Mouse (Mus musculus) stomach, embryonic 16.5 days (tissue): ENCODE data around the gene Dll3. TPM values are rescaled to one million over a fixed set of nuclear protein-coding genes. Genes with fewer than 3 reads are reported as not detected.
"Not testable (repeated sequence)": the region's sequence is repeated elsewhere in the genome, so short reads cannot be mapped to it uniquely, and the experiment has no call there.

Experiments
- ATAC-seq: fragments of 200-750 bp; cut with Nextera tagmentation; 2 replicates; pipeline ENCODE4 v1.8.0; 2017; ENCODE audit warnings: moderate number of reproducible peaks, moderate TSS enrichment; ENCODE audit not compliant: insufficient read depth, low FRiP score
- H3K27ac ChIP-seq: fragments of 300-500 bp; sonication (generic); 2 replicates; pipeline ENCODE4 v1.5.1; 2014; ENCODE audit warnings: low read length
- H3K27me3 ChIP-seq: fragments of 300-500 bp; sonication (generic); 2 replicates; pipeline ENCODE4 v1.6.1; 2014; ENCODE audit warnings: low read length, control low read depth, mixed read lengths; ENCODE audit not compliant: control insufficient read depth, insufficient read depth
- H3K36me3 ChIP-seq: fragments of 300-500 bp; sonication (generic); 2 replicates; pipeline ENCODE4 v1.6.1; 2014; ENCODE audit warnings: low read length; ENCODE audit not compliant: control insufficient read depth, insufficient read depth
- H3K4me1 ChIP-seq: fragments of 300-500 bp; sonication (generic); 2 replicates; pipeline ENCODE4 v1.6.1; 2014; ENCODE audit warnings: low read length, control low read depth, mixed read lengths; ENCODE audit not compliant: control insufficient read depth, insufficient read depth
- H3K4me2 ChIP-seq: fragments of 300-500 bp; sonication (generic); 2 replicates; pipeline ENCODE4 v1.6.1; 2014; ENCODE audit warnings: low read depth, low read length, mixed read lengths
- H3K4me3 ChIP-seq: fragments of 300-500 bp; sonication (generic); replicated peaks from 2 replicates; pipeline ENCODE4 v1.5.1; 2014; ENCODE audit warnings: mild to moderate bottlenecking, low read length
- H3K9ac ChIP-seq: fragments of 300-500 bp; sonication (generic); 2 replicates; pipeline ENCODE4 v1.6.1; 2014; ENCODE audit warnings: low read length
- H3K9me3 ChIP-seq: fragments of 300-500 bp; sonication (generic); replicated peaks from 2 replicates; pipeline ENCODE4 v1.6.1; 2016; ENCODE audit warnings: low read length, control low read depth; ENCODE audit not compliant: control insufficient read depth
- WGBS: fragments of 180-500 bp; shearing (Covaris S2); extraction: QIAGEN DNeasy Blood & Tissue Kit; methylation state at CpG from one replicate; pipeline ENCODE4 v1.1.7; 2014; 5-methylcytosine and 5-hydroxymethylcytosine counted together
- polyA plus RNA-seq: library from polyadenylated mRNA; unstranded; fragments of >200 nt; fragmentation: Nextera tagmentation; extraction: Ambion mirVana; gene quantifications from 2 replicates; pipeline ENCODE4 v1.2.1, GENCODE M21; 2015

The Dll3 gene
- polyA plus RNA-seq, 1 experiment from 2014 or later, result 1.3 TPM

DNA sequence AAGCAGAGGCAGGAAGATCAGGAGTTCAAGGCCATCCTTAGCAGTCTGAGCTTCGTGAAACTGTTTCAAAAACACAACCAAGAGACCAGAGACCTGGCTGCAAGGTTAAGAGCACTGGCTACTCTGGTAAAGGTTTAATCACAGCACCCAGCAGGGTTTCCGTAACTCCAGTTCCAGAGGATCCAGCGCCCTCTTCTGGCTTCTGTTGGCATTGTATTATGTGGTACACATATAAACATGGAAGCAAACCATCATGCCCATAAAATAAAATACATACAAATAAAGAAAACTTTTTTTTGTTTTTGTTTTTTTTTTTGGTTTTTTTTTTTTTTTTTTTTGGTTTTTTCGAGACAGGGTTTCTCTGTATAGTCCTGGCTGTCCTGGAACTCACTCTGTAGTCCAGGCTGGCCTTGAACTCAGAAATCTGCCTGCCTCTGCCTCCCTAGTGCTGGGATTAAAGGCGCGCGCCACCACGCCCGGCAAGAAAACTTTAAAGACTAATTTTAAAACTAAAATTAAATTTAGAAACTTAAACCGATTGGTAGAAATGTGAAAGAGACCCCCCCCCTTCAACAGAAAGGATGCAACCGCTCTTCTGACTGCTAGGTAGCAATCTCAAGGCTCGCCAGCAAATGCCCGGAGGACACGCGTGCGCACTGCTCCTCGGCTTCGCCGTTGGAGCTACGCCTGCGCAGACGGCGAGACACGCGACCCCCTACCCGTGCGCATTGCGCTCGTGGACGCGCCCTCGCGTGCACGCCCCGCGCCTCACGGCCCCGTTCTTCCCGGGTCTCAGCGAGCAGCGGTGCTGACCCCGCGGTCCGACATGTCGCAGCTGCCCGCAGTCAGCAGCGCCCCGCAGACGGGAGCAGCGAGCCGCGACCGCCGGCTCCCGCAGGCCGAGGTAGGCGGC, 34.7 kb downstream of the Dll3 start, which contains the start of gene Eid2:
Gene Eid2, plus strand, starts transcription at position 753 of the 913 bp plus-strand sequence.
- Histone ChIP-seq H3K4me1 (peaks cover 6% of the 10 kb centered on the region; the same call in 1 of the 2 replicates), H3K27me3 (no peaks in the 10 kb centered on the region), H3K9ac (peak within 1 kb of the TSS; percentile 98), H3K4me2 (peak within 1 kb of the TSS; percentile 83), H3K9me3 (no peaks in the 10 kb centered on the region), H3K36me3 (no peaks in the 10 kb centered on the region), H3K27ac (peak within 1 kb of the TSS; percentile 86), H3K4me3 (peak within 1 kb of the TSS; percentile 81)
- 7% methylated on average over 57 of the region's 57 CpGs for WGBS
- ATAC-seq, result peak; percentile 89

DNA sequence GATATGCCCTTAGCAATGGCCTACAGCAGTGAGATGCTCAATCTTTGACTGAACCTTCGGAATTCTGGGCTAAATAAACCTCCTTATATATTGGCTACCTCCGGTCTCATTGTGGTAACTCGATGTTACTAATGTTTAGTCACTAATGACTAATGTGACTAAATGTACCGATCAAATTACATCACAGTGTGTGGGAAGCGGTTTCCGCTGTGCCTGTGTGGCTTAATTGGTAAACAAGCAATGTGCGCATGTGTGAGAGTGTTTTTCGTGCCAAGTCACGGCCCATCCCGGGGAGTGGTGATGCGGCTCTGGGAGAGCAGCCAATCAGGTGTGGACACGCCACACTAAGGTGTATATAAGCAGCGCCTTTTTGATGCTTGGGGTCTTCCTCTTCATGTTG, 36.6 kb downstream of the Dll3 start:
- peaks cover 6% of the 10 kb centered on the region; the same call in 1 of the 2 replicates for H3K4me1 ChIP-seq
- H3K36me3 ChIP-seq, result no peaks in the 10 kb centered on the region
- H3K9ac ChIP-seq, result no peak overlapping the region
- H3K9me3 ChIP-seq, result no peaks in the 10 kb centered on the region
- ATAC-seq, result no peak
- H3K27me3 ChIP-seq, result no peaks in the 10 kb centered on the region
- no peak overlapping the region for H3K27ac ChIP-seq
- no peak overlapping the region for H3K4me3 ChIP-seq
- no peak overlapping the region for H3K4me2 ChIP-seq
- 84% methylated on average over 13 of the region's 13 CpGs for WGBS

DNA sequence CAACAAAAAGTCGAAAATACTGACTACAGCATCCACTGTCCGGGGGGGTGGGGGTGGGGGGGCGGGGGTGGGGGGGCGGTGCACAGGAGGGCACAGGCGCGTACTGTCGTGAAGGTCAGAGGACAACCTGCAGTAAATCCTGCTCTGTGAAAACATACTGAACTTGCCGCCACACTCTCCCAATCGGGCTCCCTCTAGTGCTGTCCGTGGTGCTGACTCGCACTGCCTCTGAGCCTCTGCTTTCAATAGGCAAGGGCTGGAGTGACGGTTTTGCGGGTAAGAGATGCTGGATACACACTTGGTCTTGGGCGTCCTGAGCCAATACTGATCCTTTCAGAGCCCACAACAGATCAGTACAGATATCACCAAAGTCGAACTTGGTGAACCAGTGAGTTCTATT, 38.3 kb downstream of the Dll3 start:
- Histone ChIP-seq H3K4me1 (peaks cover 5% of the 10 kb centered on the region; the same call in 1 of the 2 replicates), H3K36me3 (no peaks in the 10 kb centered on the region), H3K9ac (no peak overlapping the region), H3K27ac (no peak overlapping the region), H3K4me3 (no peak overlapping the region), H3K4me2 (no peak overlapping the region), H3K27me3 (no peaks in the 10 kb centered on the region), H3K9me3 (no peaks in the 10 kb centered on the region)
- 6% methylated on average over 15 of the region's 15 CpGs for WGBS
- ATAC-seq, result peak; percentile 61; the same call in 1 of the 2 replicates

DNA sequence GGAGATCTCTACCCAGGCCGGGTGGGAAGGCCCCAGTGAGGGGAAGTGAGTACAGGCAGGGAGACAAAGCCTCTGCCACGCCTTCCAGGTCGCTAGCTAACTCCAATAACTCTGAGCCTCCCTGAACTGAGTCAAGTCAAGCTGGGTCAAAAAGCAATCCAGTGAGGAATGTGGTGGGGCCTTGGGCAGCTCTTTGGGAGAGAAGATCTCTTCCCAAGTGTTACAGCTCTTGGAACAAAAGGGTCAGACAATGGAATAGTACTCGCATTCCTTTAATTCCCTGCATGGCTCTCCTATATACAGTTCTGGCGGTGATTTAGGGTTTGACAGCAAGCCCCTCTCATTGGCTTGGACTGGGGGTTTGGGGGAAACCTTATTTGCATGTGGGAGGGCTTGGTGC, 39.2 kb downstream of the Dll3 start:
- Histone ChIP-seq H3K4me1 (no peaks in the 10 kb centered on the region), H3K9me3 (no peaks in the 10 kb centered on the region), H3K4me2 (no peak overlapping the region), H3K4me3 (no peak overlapping the region), H3K36me3 (no peaks in the 10 kb centered on the region), H3K9ac (no peak overlapping the region), H3K27me3 (no peaks in the 10 kb centered on the region), H3K27ac (no peak overlapping the region)
- WGBS, result 53% methylated on average over 5 of the region's 5 CpGs
- ATAC-seq, result no peak

DNA sequence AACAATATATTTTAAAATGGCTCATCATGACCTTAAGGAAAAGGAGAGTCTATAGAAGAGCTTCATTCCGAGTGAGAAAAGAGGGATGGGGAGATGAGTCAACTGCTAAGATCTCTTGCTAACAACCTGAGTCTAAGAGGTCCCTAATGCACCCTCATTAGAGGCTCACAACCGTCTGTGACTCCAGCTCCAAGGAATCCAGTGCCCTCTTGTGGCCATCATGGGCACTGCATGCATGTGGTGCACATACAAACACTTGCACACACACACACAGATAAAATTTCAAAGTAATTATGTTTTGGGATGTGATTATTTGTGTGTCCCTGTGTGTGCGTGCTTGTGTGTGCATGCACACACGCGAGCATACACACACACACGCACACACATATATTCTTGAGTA, 46.6 kb downstream of the Dll3 start:
- no peak for ATAC-seq
- H3K9ac ChIP-seq, result no peak overlapping the region
- no peak overlapping the region for H3K27ac ChIP-seq
- no peaks in the 10 kb centered on the region for H3K27me3 ChIP-seq
- WGBS, result 82% methylated on average over 6 of the region's 6 CpGs
- H3K4me3 ChIP-seq, result no peak overlapping the region
- no peak overlapping the region for H3K4me2 ChIP-seq
- H3K4me1 ChIP-seq, result no peaks in the 10 kb centered on the region
- H3K36me3 ChIP-seq, result no peaks in the 10 kb centered on the region
- H3K9me3 ChIP-seq, result 0 out of 2 replicates have a peak, but pooled peaks cover 3% of the 10 kb centered on the region

DNA sequence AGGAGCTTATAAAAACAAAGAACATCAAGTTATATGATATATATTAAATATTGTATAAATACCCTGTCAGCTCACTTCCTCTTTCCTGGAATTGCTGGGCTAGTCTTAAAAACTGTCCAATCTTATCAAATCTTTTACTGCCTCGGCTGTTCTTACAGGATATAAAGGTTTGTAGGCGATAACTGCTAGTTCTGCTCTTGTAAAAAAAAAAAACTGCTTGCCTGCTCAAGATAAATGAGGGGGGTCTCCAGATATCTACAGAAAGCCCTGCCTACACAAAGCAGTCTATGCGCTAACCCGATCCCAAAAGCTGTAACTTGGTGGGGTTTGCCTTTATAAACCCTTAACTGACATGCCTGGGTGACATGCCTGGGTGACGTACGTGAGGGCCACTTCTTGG, 47.4 kb downstream of the Dll3 start:
- no peak overlapping the region for H3K4me2 ChIP-seq
- H3K4me3 ChIP-seq, result no peak overlapping the region
- no peaks in the 10 kb centered on the region for H3K4me1 ChIP-seq
- no peaks in the 10 kb centered on the region for H3K36me3 ChIP-seq
- 0 out of 2 replicates have a peak, but pooled peaks cover 3% of the 10 kb centered on the region for H3K9me3 ChIP-seq
- H3K9ac ChIP-seq, result no peak overlapping the region
- 78% methylated on average over 6 of the region's 6 CpGs for WGBS
- no peaks in the 10 kb centered on the region for H3K27me3 ChIP-seq
- no peak overlapping the region for H3K27ac ChIP-seq
- ATAC-seq, result no peak

DNA sequence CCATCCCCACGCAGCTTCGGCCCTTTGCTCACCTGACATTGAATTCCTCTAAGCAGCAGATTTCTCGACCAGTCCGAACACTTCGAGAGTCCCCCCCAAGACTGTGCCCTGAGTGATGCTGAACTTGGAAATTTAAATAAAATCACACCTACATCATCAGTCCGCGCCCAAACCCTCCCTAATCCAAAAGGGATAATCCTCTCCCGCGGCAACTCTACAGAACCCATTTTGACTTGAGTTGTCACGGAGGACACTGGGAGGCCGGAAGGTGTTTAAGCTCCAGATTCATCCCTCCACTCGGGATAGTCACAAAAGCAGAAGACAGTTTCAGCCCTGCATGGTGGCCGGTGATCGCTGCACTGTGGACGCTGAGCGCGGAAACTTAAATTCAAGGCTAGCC, 50.1 kb downstream of the Dll3 start:
- H3K27me3 ChIP-seq, result no peaks in the 10 kb centered on the region
- ATAC-seq, result no peak
- no peaks in the 10 kb centered on the region for H3K4me1 ChIP-seq
- H3K36me3 ChIP-seq, result no peaks in the 10 kb centered on the region
- H3K4me2 ChIP-seq, result no peak overlapping the region
- H3K9me3 ChIP-seq, result 0 out of 2 replicates have a peak, but pooled peaks cover 3% of the 10 kb centered on the region
- H3K27ac ChIP-seq, result no peak overlapping the region
- H3K4me3 ChIP-seq, result no peak overlapping the region
- WGBS, result 85% methylated on average over 17 of the region's 17 CpGs
- no peak overlapping the region for H3K9ac ChIP-seq

DNA sequence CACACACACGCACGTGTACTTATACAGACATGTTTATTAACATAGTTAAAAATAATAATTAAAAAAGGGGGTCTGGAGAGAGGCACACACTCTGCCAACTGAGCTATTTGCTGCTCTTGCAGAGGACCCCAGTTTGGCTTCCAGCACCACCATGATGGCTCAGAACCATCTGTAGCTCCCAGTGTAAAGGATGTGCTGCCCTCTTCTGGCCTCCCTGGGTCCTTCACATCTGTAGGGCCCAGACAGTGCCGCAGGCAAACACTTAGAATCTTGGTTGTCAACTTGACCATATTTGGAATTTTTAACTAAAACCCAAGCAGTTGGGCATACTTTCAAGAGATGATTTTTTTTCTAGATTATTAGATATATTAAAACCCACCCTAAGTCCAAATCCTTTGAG, 53.1 kb downstream of the Dll3 start:
- H3K4me3 ChIP-seq, result no peak overlapping the region
- no peaks in the 10 kb centered on the region for H3K36me3 ChIP-seq
- 89% methylated on average over 3 of the region's 3 CpGs for WGBS
- ATAC-seq, result no peak
- H3K9me3 ChIP-seq, result no peaks in the 10 kb centered on the region
- no peaks in the 10 kb centered on the region for H3K27me3 ChIP-seq
- H3K4me2 ChIP-seq, result no peak overlapping the region
- no peak overlapping the region for H3K27ac ChIP-seq
- H3K4me1 ChIP-seq, result no peaks in the 10 kb centered on the region
- H3K9ac ChIP-seq, result no peak overlapping the region

DNA sequence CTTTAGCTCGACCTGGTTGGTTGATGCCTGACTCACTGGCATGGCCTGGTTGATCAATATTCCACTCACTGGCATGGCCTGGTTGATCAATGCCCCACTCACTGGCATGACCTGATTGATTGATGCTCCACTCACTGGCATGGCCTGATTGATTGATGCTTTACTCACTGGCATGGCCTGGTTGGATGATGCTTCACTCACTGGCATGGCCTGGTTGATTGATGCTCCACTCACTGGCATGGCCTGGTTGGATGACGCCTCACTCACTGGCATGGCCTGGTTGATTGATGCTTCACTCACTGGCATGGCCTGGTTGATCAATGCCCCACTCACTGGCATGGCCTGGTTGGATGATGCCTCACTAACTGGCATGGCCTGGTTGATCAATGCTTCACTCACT, 58.1 kb downstream of the Dll3 start:
- not testable (repeated sequence) for ATAC-seq, H3K4me3 ChIP-seq, H3K27me3 ChIP-seq, H3K27ac ChIP-seq, H3K36me3 ChIP-seq, H3K9ac ChIP-seq, H3K9me3 ChIP-seq, H3K4me1 ChIP-seq, H3K4me2 ChIP-seq
- WGBS, result 77% methylated on average over 2 of the region's 2 CpGs
